ENCODE assay signal across 21 mouse cellular contexts in genomic region chr4:55726081-55726480, GRCm38 (mm10).
DNase-seq lines count a peak whose midpoint lies in the region; ATAC-seq and TF ChIP-seq lines count a peak whose summit lies in the region.
"Had no signal": no experiment of that assay in that cellular context is flagged by ENCODE, and none has a peak within 500 bp of the region (broad histone marks: within the 10 kb centered on the region; RNA-seq: fewer than 3 reads in every experiment).

No protein-coding gene starts in this region.

- no peak for ATAC-seq in stomach, postnatal 0 days (ENCODE audit: low FRiP score, low TSS enrichment)
- ATAC-seq: activated CD4-positive, CD25-positive, alpha-beta regulatory T cell, adult 4 months; forebrain, embryonic 16.5 days; hindbrain, embryonic 16.5 days; Patski had no signal

- no peak for TF ChIP-seq CTCF in lung, adult 2 months (IDR thresholded peaks at IDR 0.05; ENCODE audit: insufficient read depth, low read length)
- no peak for TF ChIP-seq CTCF in brain, embryonic 14.5 days (IDR thresholded peaks at IDR 0.05; ENCODE audit: borderline replicate concordance, extremely low read depth, insufficient read depth, insufficient read length)
- TF ChIP-seq CTCF in stomach, postnatal 0 days (IDR thresholded peaks at IDR 0.05; ENCODE audit: low read depth), result no peak

- peak; percentile 89 for DNase-seq in heart, adult 11 months
- no peak for DNase-seq in heart, adult 9 months (ENCODE audit: low spot score in 2 of 2)
- peak; percentile 8 for DNase-seq in lung, postnatal 10 days
- DNase-seq in lung, adult 2 months, result no peak
- DNase-seq in brain, embryonic 14.5 days (ENCODE audit: low read depth), result peak; percentile 12
- DNase-seq in stomach, postnatal 0 days (ENCODE audit: low spot score), result peak; percentile 19
- DNase-seq: adrenal gland, postnatal 14 days; cerebellum, adult 18-20 months; embryo, embryonic 11 days; gastrocnemius, postnatal 10 days; heart, adult 2 months; heart, postnatal 4 days had no signal

- peaks cover 10% of the 10 kb centered on the region for H3K4me1 ChIP-seq in lung, adult 2 months (ENCODE audit: control insufficient read depth, insufficient read depth, low read length)
- peaks cover 5% of the 10 kb centered on the region for H3K4me1 ChIP-seq in stomach, postnatal 0 days (replicated peaks; ENCODE audit: control insufficient read depth, insufficient read depth)

- TF ChIP-seq EP300 in stomach, postnatal 0 days (optimal IDR thresholded peaks at IDR 0.05), result no peak

- no peaks in the 10 kb centered on the region for H3K27me3 ChIP-seq in stomach, postnatal 0 days (ENCODE audit: control insufficient read depth, insufficient read depth, low read length)
- H3K27me3 ChIP-seq: CH12.LX; embryonic facial prominence, embryonic 12.5 days; forebrain, embryonic 12.5 days; hindbrain, embryonic 12.5 days; Patski had no signal

- H3K27ac ChIP-seq in stomach, postnatal 0 days (replicated peaks), result no peak overlapping the region
- H3K27ac ChIP-seq: embryonic facial prominence, embryonic 12.5 days; forebrain, embryonic 12.5 days; heart, adult 2 months; hindbrain, embryonic 12.5 days had no signal

- no peak overlapping the region for H3K4me3 ChIP-seq in lung, adult 2 months (replicated peaks; ENCODE audit: extremely low read depth, low read depth, low read length)
- H3K4me3 ChIP-seq in stomach, postnatal 0 days (ENCODE audit: low read depth, low read length), result no peak overlapping the region
- H3K4me3 ChIP-seq: embryonic facial prominence, embryonic 12.5 days; forebrain, embryonic 12.5 days; heart, adult 2 months; heart, embryonic 12.5 days; hindbrain, embryonic 12.5 days had no signal

- H3K9me3 ChIP-seq in stomach, postnatal 0 days (ENCODE audit: control insufficient read depth, low read length), result no peaks in the 10 kb centered on the region
- H3K9me3 ChIP-seq: embryonic facial prominence, embryonic 12.5 days; forebrain, embryonic 12.5 days; heart, embryonic 12.5 days; hindbrain, embryonic 12.5 days had no signal

- H3K36me3 ChIP-seq in stomach, postnatal 0 days (ENCODE audit: control insufficient read depth, insufficient read depth, low read length), result no peaks in the 10 kb centered on the region
- H3K36me3 ChIP-seq: embryonic facial prominence, embryonic 12.5 days; forebrain, embryonic 12.5 days; heart, embryonic 12.5 days; hindbrain, embryonic 12.5 days had no signal

- H3K4me2 ChIP-seq in stomach, postnatal 0 days (replicated peaks; ENCODE audit: low read depth), result no peak overlapping the region
- H3K4me2 ChIP-seq: embryonic facial prominence, embryonic 12.5 days; forebrain, embryonic 12.5 days; heart, embryonic 12.5 days; hindbrain, embryonic 12.5 days had no signal

- TF ChIP-seq POLR2A in lung, adult 2 months (IDR thresholded peaks at IDR 0.05; ENCODE audit: borderline replicate concordance, extremely low read depth, low read depth, low read length), result no peak
- TF ChIP-seq POLR2A in brain, embryonic 14.5 days (IDR thresholded peaks at IDR 0.05; ENCODE audit: borderline replicate concordance, extremely low read depth, insufficient read depth, insufficient read length, poor library complexity, severe bottlenecking), result no peak

- 75% methylated on average over 19 of the region's 19 CpGs for WGBS in lung, adult 2 months
- WGBS in stomach, postnatal 0 days, result 68% methylated on average over 19 of the region's 19 CpGs

- no peak overlapping the region for H3K9ac ChIP-seq in stomach, postnatal 0 days (ENCODE audit: low read length)
- H3K9ac ChIP-seq: embryonic facial prominence, embryonic 12.5 days; forebrain, embryonic 12.5 days; heart, embryonic 12.5 days; hindbrain, embryonic 12.5 days had no signal

Comparison
In these comparisons a context has a peak if more than half of its experiments do, and no peak if none do; other contexts are left out.
1. DNase-seq: peak in heart, adult 11 months (single experiment), lung, postnatal 10 days (single experiment), brain, embryonic 14.5 days (single experiment) and stomach, postnatal 0 days (single experiment); none in heart, adult 9 months (0 of 2) and lung, adult 2 months (single experiment).